Mouse (Mus musculus) frontal cortex, postnatal 14 days (tissue): ENCODE data around the gene Fam149a.
A peak's percentile ranks its signal among the peaks of the same experiment; 100 is the strongest.
"Not testable (repeated sequence)": the region's sequence is repeated elsewhere in the genome, so short reads cannot be mapped to it uniquely, and the experiment has no call there.

ENCODE experiments used
- DNase-seq, 2 experiments: peaks; one replicate each; pipeline ENCODE4 v3.0.0; 2022; ENCODE audit warnings: low spot score in 2 of 2

Gene Fam149a

GRCm38 (mm10) chr8:45332685-45333409 is 49.2 kb downstream of the Fam149a start, which contains the start of gene Cyp4v3:
Cyp4v3 (minus strand) TSS chr8:45333216.
- peak; percentile 14 to 23 for DNase-seq

- no peak for DNase-seq
Observed at GRCm38 (mm10) chr8:45330856-45331255, 51.2 kb downstream of the Fam149a start.

- DNase-seq: no peak
Observed at GRCm38 (mm10) chr8:45329206-45329980, 52.7 kb downstream of the Fam149a start.

GRCm38 (mm10) chr8:45327076-45327475 is 55.0 kb downstream of the Fam149a start:
- DNase-seq: not testable (repeated sequence)

- no peak for DNase-seq
Observed at GRCm38 (mm10) chr8:45324151-45324550, 57.9 kb downstream of the Fam149a start.

- DNase-seq: no peak
Observed at GRCm38 (mm10) chr8:45321365-45321764, 60.7 kb downstream of the Fam149a start.

- DNase-seq: no peak
Observed at GRCm38 (mm10) chr8:45320930-45321329, 61.2 kb downstream of the Fam149a start.

GRCm38 (mm10) chr8:45310967-45311366 is 71.1 kb downstream of the Fam149a start:
- no peak for DNase-seq

GRCm38 (mm10) chr8:45308366-45308765 is 73.7 kb downstream of the Fam149a start, which contains the start of gene Gm45753:
Gm45753 (minus strand) TSS chr8:45308466.
- DNase-seq: no peak

GRCm38 (mm10) chr8:45305479-45305878 is 76.6 kb downstream of the Fam149a start:
- DNase-seq: no peak

GRCm38 (mm10) chr8:45304354-45304753 is 77.7 kb downstream of the Fam149a start:
- DNase-seq: no peak

- DNase-seq: no peak
Observed at GRCm38 (mm10) chr8:45302390-45302789, 79.7 kb downstream of the Fam149a start.

GRCm38 (mm10) chr8:45295276-45295675 is 86.8 kb downstream of the Fam149a start:
- DNase-seq: no peak

GRCm38 (mm10) chr8:45294687-45295086 is 87.4 kb downstream of the Fam149a start, which contains the start of gene Klkb1:
Klkb1 (minus strand) TSS chr8:45294859.
- DNase-seq: no peak

GRCm38 (mm10) chr8:45291790-45292189 is 90.3 kb downstream of the Fam149a start:
- no peak for DNase-seq
